Mouse (Mus musculus): ENCODE results near the gene Fubp1. TPM values are rescaled to one million over a fixed set of nuclear protein-coding genes. Genes with fewer than 3 reads are reported as not detected.

Gene Fubp1
- total and polyA plus RNA-seq, 3 experiments = 214 to 333 (median 224) TPM

GRCm38 (mm10) chr3:152192238-152192931 lies 17.8 kb upstream of the Fubp1 start (continued):
- TF ChIP-seq TCF12 (IDR thresholded peaks at IDR 0.05; ENCODE audit: low read depth, low read length) (0 out of 2 replicates have a peak, but pooled peaks have one; percentile 44), MYC (IDR thresholded peaks at IDR 0.05; ENCODE audit: low read depth, low read length) (0 out of 2 replicates have a peak, but pooled peaks have one; percentile 35)

- no peak overlapping the region; the same call in 1 of the 2 replicates for H3K27ac ChIP-seq (ENCODE audit: insufficient read depth, low read depth)
- in situ Hi-C loops (cut with MboI; ENCODE audit: low pct_ligation_motif_present, low pct_unique_long_range_greater_than_20kb, low sequenced_read_pairs) = loop anchor here (5.0 kb wide), 1 partner anchor 71 kb away; no protein-coding TSS in a partner anchor
Measured at GRCm38 (mm10) chr3:152193177-152193576, 17.0 kb upstream of the Fubp1 start.

GRCm38 (mm10) chr3:152193635-152194097 lies 16.6 kb upstream of the Fubp1 start:
- dilution Hi-C loops (cut with MboI; ENCODE audit: extremely low pct_ligation_motif_present, extremely low pct_unique_long_range_greater_than_20kb, low sequenced_read_pairs) = no loop called here
- H3K9ac ChIP-seq (ENCODE audit: insufficient read depth, low read depth) = peak overlapping the region; percentile 99
- no peaks in the 10 kb centered on the region for H3K9me3 ChIP-seq (replicated peaks; ENCODE audit: low read length)
- peak overlapping the region; percentile 47 for H3K27ac ChIP-seq (ENCODE audit: insufficient read depth, low read depth)
- peaks cover 2% of the 10 kb centered on the region for H3K27me3 ChIP-seq (replicated peaks)
- H3K4me2 ChIP-seq (ENCODE audit: insufficient read depth, low read depth, poor library complexity, severe bottlenecking) = peak overlapping the region; percentile 91; the same call in 1 of the 2 replicates
- H3K79me2 ChIP-seq (replicated peaks; ENCODE audit: control insufficient read depth, extremely low read depth, insufficient read depth, poor library complexity, severe bottlenecking) = peaks cover 19% of the 10 kb centered on the region
- H3K4me3 ChIP-seq (replicated peaks in 1 of 3; ENCODE audit: low read depth in 2 of 3, low read length in 2 of 3, poor library complexity in 1 of 3) = peak overlapping the region; percentile 62 to 70 (median 64)
- H3K36me3 ChIP-seq (replicated peaks in 1 of 2; ENCODE audit: control insufficient read depth in 1 of 2, insufficient read depth in 1 of 2, low read length in 1 of 2) = peaks cover 0 to 1% of the 10 kb centered on the region in 2 experiments
- peaks cover 9 to 44% of the 10 kb centered on the region in 2 experiments for H3K4me1 ChIP-seq (ENCODE audit: control insufficient read depth in 1 of 2, insufficient read depth in 2 of 2)
- peak; percentile 99 for DNase-seq (ENCODE audit: extremely low read depth)
- in situ Hi-C loops (cut with MboI; ENCODE audit: low pct_ligation_motif_present, low pct_unique_long_range_greater_than_20kb, low sequenced_read_pairs) = loop anchor here (5.0 kb wide), 1 partner anchor 71 kb away; no protein-coding TSS in a partner anchor
- TF ChIP-seq PAX5 (IDR thresholded peaks at IDR 0.05; ENCODE audit: low read length) = no peak
- TF ChIP-seq HCFC1 (IDR thresholded peaks at IDR 0.05; ENCODE audit: low read depth, low read length) = peak; percentile 66
- peak; percentile 88 for TF ChIP-seq TCF12 (IDR thresholded peaks at IDR 0.05; ENCODE audit: low read depth, low read length)
- no peak for TF ChIP-seq ZC3H11A (IDR thresholded peaks at IDR 0.05; ENCODE audit: low read depth, low read length)
- TF ChIP-seq ETS1 (conservative IDR thresholded peaks at IDR 0.05; ENCODE audit: low read depth, low read length) = peak; percentile 46; the same call in 1 of the 2 replicates
- TF ChIP-seq UBTF (IDR thresholded peaks at IDR 0.05; ENCODE audit: low read depth, low read length) = no peak
- TF ChIP-seq MYC (IDR thresholded peaks at IDR 0.05; ENCODE audit: low read depth, low read length) = no peak
- peak; percentile 90 for TF ChIP-seq ZMIZ1 (IDR thresholded peaks at IDR 0.05; ENCODE audit: low read depth, low read length)
- TF ChIP-seq CHD1 (IDR thresholded peaks at IDR 0.05; ENCODE audit: low read depth, low read length) = peak; percentile 87
- TF ChIP-seq ELF1 (IDR thresholded peaks at IDR 0.05; ENCODE audit: low read depth, low read length) = peak; percentile 12; the same call in 1 of the 2 replicates
- peak; percentile 98 for TF ChIP-seq POLR2A (IDR thresholded peaks at IDR 0.05; ENCODE audit: low read depth, low read length)
- no peak for TF ChIP-seq GABPA (IDR thresholded peaks at IDR 0.05; ENCODE audit: insufficient replicate concordance, low read depth, low read length)
- TF ChIP-seq IRF4 (IDR thresholded peaks at IDR 0.05; ENCODE audit: low read depth, low read length) = peak; percentile 63
- TF ChIP-seq JUN (IDR thresholded peaks at IDR 0.05; ENCODE audit: insufficient read depth, low read depth, low read length) = no peak
- TF ChIP-seq CTCF (conservative IDR thresholded peaks at IDR 0.05 in 1 of 2, IDR thresholded peaks at IDR 0.05 in 1 of 2; ENCODE audit: low read depth in 2 of 2, low read length in 2 of 2) = no peak
- TF ChIP-seq ZKSCAN1 (IDR thresholded peaks at IDR 0.05; ENCODE audit: borderline replicate concordance, low read depth, low read length) = no peak
- no peak for TF ChIP-seq RAD21 (IDR thresholded peaks at IDR 0.05; ENCODE audit: low read depth, low read length)
- no peak for TF ChIP-seq BHLHE40 (IDR thresholded peaks at IDR 0.05; ENCODE audit: low read depth, low read length)
- TF ChIP-seq MAZ (IDR thresholded peaks at IDR 0.05; ENCODE audit: low read depth, low read length) = peak; percentile 83; the same call in 1 of the 2 replicates
- peak; percentile 77 for TF ChIP-seq CHD2 (IDR thresholded peaks at IDR 0.05; ENCODE audit: low read length)
- TF ChIP-seq SIN3A (IDR thresholded peaks at IDR 0.05; ENCODE audit: low read length) = peak; percentile 92
- no peak for TF ChIP-seq E2F4 (IDR thresholded peaks at IDR 0.05; ENCODE audit: insufficient replicate concordance, low read depth, low read length)
- TF ChIP-seq JUND (conservative IDR thresholded peaks at IDR 0.05; ENCODE audit: low read depth, low read length) = 0 out of 2 replicates have a peak, but pooled peaks have one; percentile 7
- TF ChIP-seq MEF2A (IDR thresholded peaks at IDR 0.05; ENCODE audit: borderline replicate concordance, low read depth, low read length) = 0 out of 2 replicates have a peak, but pooled peaks have one; percentile 12
- TF ChIP-seq KAT2A (IDR thresholded peaks at IDR 0.05; ENCODE audit: insufficient replicate concordance, low read length) = 0 out of 2 replicates have a peak, but pooled peaks have one; percentile 58

More at GRCm38 (mm10) chr3:152193177-152193576, 17.0 kb upstream of the Fubp1 start:
- Histone ChIP-seq H3K4me1 (ENCODE audit: control insufficient read depth in 1 of 2, insufficient read depth in 2 of 2) (peaks cover 11 to 45% of the 10 kb centered on the region in 2 experiments), H3K36me3 (replicated peaks in 1 of 2; ENCODE audit: control insufficient read depth in 1 of 2, insufficient read depth in 1 of 2, low read length in 1 of 2) (peaks cover 0 to 3% of the 10 kb centered on the region in 2 experiments), H3K27me3 (replicated peaks) (peaks cover 2% of the 10 kb centered on the region), H3K9me3 (replicated peaks; ENCODE audit: low read length) (no peaks in the 10 kb centered on the region), H3K4me2 (ENCODE audit: insufficient read depth, low read depth, poor library complexity, severe bottlenecking) (peak overlapping the region; percentile 91), H3K4me3 (replicated peaks in 1 of 3; ENCODE audit: low read depth in 2 of 3, low read length in 2 of 3, poor library complexity in 1 of 3) (peak overlapping the region; percentile 62 to 70 (median 64)), H3K79me2 (replicated peaks; ENCODE audit: control insufficient read depth, extremely low read depth, insufficient read depth, poor library complexity, severe bottlenecking) (peaks cover 19% of the 10 kb centered on the region), H3K9ac (ENCODE audit: insufficient read depth, low read depth) (peak overlapping the region; percentile 99)
- no peak for DNase-seq (ENCODE audit: extremely low read depth)
- no peak for TF ChIP-seq JUN (IDR thresholded peaks at IDR 0.05; ENCODE audit: insufficient read depth, low read depth, low read length)
- no peak for TF ChIP-seq EP300 (IDR thresholded peaks at IDR 0.05; ENCODE audit: low read length)
- TF ChIP-seq TCF12 (IDR thresholded peaks at IDR 0.05; ENCODE audit: low read depth, low read length) = no peak
- 0 out of 2 replicates have a peak, but pooled peaks have one; percentile 7 for TF ChIP-seq SIN3A (IDR thresholded peaks at IDR 0.05; ENCODE audit: low read length)
- peak; percentile 67 for TF ChIP-seq ZNF384 (IDR thresholded peaks at IDR 0.05; ENCODE audit: low read depth, low read length)
- no peak for TF ChIP-seq BHLHE40 (IDR thresholded peaks at IDR 0.05; ENCODE audit: low read depth, low read length)
- dilution Hi-C loops (cut with MboI; ENCODE audit: extremely low pct_ligation_motif_present, extremely low pct_unique_long_range_greater_than_20kb, low sequenced_read_pairs) = no loop called here

Data from CH12.LX (cell line).